Comparison of ENCODE assay signal across 13 mouse cellular contexts in genomic region chr5:71964876-71965432, GRCm38 (mm10).
"Had no signal": no experiment of that assay in that cellular context is flagged by ENCODE, and none has a peak within 500 bp of the region (broad histone marks: within the 10 kb centered on the region; RNA-seq: fewer than 3 reads in every experiment).

No protein-coding gene starts in this region.

- H3K9me3 ChIP-seq: kidney, embryonic 15.5 days; limb, embryonic 13.5 days; midbrain, embryonic 12.5 days had no signal

- ATAC-seq: midbrain, embryonic 16.5 days had no signal

- H3K36me3 ChIP-seq: kidney, embryonic 15.5 days; limb, embryonic 13.5 days; midbrain, embryonic 12.5 days had no signal

- H3K27ac ChIP-seq: kidney, embryonic 15.5 days; limb, embryonic 13.5 days; liver, embryonic 14.5 days; midbrain, embryonic 12.5 days had no signal

- H3K9ac ChIP-seq: kidney, embryonic 15.5 days; limb, embryonic 13.5 days; liver, embryonic 14.5 days; midbrain, embryonic 12.5 days had no signal

- DNase-seq: kidney, adult 2 months; kidney, postnatal 14 days; layer of hippocampus, postnatal 36 days; left cerebral cortex, postnatal 4 days; lung, adult 18-20 months; right cerebral cortex, adult 18-20 months; right cerebral cortex, postnatal 25 days; thymus, postnatal 36 days had no signal

- H3K4me3 ChIP-seq: kidney, embryonic 15.5 days; limb, embryonic 13.5 days; midbrain, embryonic 12.5 days had no signal

- H3K4me2 ChIP-seq: kidney, embryonic 15.5 days; limb, embryonic 13.5 days; midbrain, embryonic 12.5 days had no signal

- H3K4me1 ChIP-seq: kidney, embryonic 15.5 days; limb, embryonic 13.5 days; midbrain, embryonic 12.5 days had no signal

- H3K27me3 ChIP-seq: kidney, embryonic 15.5 days; limb, embryonic 13.5 days; midbrain, embryonic 12.5 days had no signal
